Mouse (Mus musculus) olfactory bulb, adult 2 months (tissue): ENCODE results near the gene Cd300e. TPM values are rescaled to one million over a fixed set of nuclear protein-coding genes. Genes with fewer than 3 reads are reported as not detected.

Experiments used
- H3K27ac ChIP-seq: fragments of 200-500 bp; 2 replicates; pipeline ENCODE4 v1.5.1; 2012; ENCODE audit warnings: low read depth, low read length; ENCODE audit not compliant: insufficient read depth
- H3K4me1 ChIP-seq: fragments of 200-500 bp; 2 replicates; pipeline ENCODE4 v1.6.1; 2012; ENCODE audit warnings: low read length; ENCODE audit not compliant: control insufficient read depth, insufficient read depth
- H3K4me3 ChIP-seq: fragments of 200-500 bp; 2 replicates; pipeline ENCODE4 v1.5.1; 2012; ENCODE audit warnings: mild to moderate bottlenecking, low read depth, low read length, moderate library complexity; ENCODE audit not compliant: insufficient read depth
- CTCF ChIP-seq: fragments of 200-500 bp; IDR thresholded peaks from 2 replicates; pipeline ENCODE4 v1.5.1; 2012; ENCODE audit warnings: low read depth, mild to moderate bottlenecking, low read length, moderate library complexity; ENCODE audit not compliant: insufficient read depth
- POLR2A ChIP-seq: fragments of 200-500 bp; IDR thresholded peaks from 2 replicates; pipeline ENCODE4 v1.6.1; 2012; ENCODE audit warnings: mild to moderate bottlenecking, low read depth, low read length, moderate library complexity; ENCODE audit not compliant: insufficient read depth
- WGBS: fragments of 180-500 bp; shearing (Covaris S2); methylation state at CpG from one replicate; pipeline ENCODE4 v1.1.7; 2018; 5-methylcytosine and 5-hydroxymethylcytosine counted together
- polyA plus RNA-seq: library from polyadenylated mRNA; stranded (reverse); fragments of >200 nt; gene quantifications from 2 replicates; pipeline ENCODE4 v1.2.4, GENCODE M21; 2012; ENCODE audit warnings: low replicate concordance; ENCODE audit not compliant: missing spikeins, insufficient read depth, insufficient read length

Gene Cd300e
- polyA plus RNA-seq, 1 experiment, result not detected

DNA sequence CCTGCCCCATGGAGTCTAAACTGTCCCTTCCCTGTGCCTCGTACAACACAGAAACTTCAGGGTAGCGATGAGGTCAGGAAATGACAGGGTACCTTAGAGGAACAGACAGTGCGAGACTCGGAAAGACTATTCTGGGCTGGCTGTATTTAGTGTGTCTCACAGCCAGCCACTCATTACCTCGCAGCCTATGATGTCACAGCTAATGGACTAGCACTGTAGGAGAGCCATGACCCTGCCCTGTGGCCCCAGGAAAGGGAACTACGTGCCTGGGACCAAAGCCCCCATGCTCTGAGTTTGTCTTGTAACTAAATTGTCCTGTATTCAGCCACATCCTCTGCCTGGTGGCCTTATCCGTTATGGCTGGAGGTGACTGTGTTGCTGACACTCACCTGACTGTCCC lies 13.4 kb upstream of the Cd300e start:
- no peak overlapping the region for H3K4me3 ChIP-seq
- WGBS, result 77% methylated on average over 7 of the region's 7 CpGs
- TF ChIP-seq CTCF, result no peak
- H3K4me1 ChIP-seq, result peaks cover 10% of the 10 kb centered on the region; the same call in 1 of the 2 replicates
- H3K27ac ChIP-seq, result no peak overlapping the region

DNA sequence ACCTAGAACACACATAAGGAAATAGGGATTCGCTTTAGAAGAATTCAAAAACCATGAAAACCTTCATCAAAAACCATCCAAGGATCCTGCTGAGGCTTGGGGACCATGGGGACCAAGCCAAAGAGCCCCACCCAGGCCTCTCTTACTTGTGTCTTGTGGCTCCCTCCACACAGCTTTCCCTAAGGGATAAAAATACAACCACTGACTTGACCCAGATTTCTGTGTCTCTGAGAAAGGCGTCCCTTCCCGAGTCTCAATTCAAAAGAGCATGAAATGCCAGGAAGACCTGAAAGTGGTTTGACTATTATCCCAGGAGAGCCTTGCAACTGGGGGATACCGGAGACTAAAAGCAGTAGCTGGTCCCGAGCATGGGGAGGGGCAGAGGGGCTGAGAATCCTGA lies 11.0 kb upstream of the Cd300e start:
- H3K27ac ChIP-seq, result no peak overlapping the region
- WGBS, result 58% methylated on average over 5 of the region's 5 CpGs
- peaks cover 10% of the 10 kb centered on the region; the same call in 1 of the 2 replicates for H3K4me1 ChIP-seq
- TF ChIP-seq POLR2A (no peak), CTCF (no peak)
- H3K4me3 ChIP-seq, result no peak overlapping the region

DNA sequence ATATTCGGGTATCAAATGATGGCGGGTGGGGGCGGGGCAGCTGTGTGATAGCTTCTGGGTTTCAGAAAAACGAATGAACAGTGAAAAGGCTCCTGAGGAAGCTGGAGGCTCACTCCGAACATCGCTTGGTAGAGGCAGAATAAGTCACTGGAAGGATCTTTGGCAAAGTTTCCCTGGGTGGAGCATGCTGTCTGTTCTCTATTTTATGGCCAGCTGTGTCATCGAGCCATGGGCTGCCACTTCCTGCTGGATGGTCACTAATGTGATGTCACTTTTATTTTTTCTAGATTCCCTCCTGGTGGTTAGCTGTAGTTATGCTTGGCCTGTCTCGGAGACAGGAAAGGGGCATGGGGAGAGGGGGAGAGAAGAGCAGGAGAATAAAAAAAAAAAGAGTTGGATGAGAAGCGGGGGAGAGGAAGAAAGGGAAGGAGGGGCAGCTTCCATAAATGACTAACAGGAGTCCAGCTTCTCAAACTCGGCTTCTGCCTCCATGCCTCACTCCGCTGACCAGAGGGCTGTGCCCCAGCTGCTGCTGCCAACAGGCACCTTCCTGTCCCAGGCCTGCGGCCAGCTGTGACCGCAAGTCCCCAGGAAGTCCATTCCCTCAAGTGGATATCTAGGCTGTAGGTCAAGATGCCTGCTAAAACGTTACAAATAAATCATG lies 9.8 kb upstream of the Cd300e start:
- Histone ChIP-seq H3K4me1 (peaks cover 10% of the 10 kb centered on the region; the same call in 1 of the 2 replicates), H3K4me3 (no peak overlapping the region), H3K27ac (no peak overlapping the region)
- TF ChIP-seq CTCF, result no peak
- WGBS, result 30% methylated on average over 14 of the region's 14 CpGs

DNA sequence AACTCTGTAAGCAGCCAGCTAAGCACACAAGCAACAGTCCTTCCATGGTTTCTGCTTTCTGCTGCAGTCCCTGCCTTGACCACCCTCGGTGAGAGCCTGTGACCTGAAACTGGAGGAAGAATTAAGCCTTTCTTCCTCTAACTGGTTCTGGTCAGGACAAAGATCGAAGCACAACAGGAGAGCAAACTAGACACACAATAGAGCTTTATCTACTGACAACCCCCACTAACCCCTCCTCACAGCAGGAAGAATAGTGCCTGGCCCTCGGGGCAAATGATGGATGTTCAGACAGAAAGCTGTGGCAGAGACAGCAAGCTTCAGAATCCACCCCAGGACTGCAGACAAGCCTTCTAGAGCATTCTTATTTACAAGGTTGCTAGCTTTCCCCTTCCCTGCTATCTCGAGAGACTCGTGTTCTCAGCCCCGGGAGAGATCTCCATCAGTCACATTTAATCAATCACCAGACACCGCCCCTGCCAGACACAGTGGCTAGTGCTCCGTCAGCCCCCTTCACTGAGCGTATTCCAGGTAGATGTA lies 9.1 kb upstream of the Cd300e start:
- WGBS, result 32% methylated on average over 9 of the region's 9 CpGs
- TF ChIP-seq CTCF (no peak), POLR2A (no peak)
- H3K4me3 ChIP-seq, result no peak overlapping the region
- H3K4me1 ChIP-seq, result peaks cover 10% of the 10 kb centered on the region; the same call in 1 of the 2 replicates
- H3K27ac ChIP-seq, result no peak overlapping the region

DNA sequence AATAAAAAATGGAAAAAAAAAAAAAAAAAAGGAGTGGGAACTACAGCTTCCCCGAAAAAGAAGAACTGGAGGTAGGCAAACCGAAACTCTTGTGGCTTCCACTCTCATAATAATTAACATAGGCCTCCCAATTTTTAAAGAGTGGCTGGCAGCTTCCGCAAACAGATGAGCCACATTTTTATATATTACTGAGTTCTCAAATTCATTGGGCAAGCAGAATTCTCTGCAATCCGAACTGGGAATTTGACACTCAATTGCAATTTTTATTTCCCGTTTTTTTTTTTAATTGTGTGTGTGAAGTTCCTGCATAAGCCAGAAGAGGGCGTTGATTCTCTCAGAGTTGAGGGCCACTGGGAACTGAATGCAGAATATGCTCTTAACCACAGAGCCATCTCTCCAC lies 4.8 kb upstream of the Cd300e start:
- H3K27ac ChIP-seq, result no peak overlapping the region
- TF ChIP-seq CTCF (no peak), POLR2A (no peak)
- 72% methylated on average over 6 of the region's 6 CpGs for whole genome bisulfite sequencing
- no peak overlapping the region for H3K4me3 ChIP-seq
- no peaks in the 10 kb centered on the region; the same call in 1 of the 2 replicates for H3K4me1 ChIP-seq

DNA sequence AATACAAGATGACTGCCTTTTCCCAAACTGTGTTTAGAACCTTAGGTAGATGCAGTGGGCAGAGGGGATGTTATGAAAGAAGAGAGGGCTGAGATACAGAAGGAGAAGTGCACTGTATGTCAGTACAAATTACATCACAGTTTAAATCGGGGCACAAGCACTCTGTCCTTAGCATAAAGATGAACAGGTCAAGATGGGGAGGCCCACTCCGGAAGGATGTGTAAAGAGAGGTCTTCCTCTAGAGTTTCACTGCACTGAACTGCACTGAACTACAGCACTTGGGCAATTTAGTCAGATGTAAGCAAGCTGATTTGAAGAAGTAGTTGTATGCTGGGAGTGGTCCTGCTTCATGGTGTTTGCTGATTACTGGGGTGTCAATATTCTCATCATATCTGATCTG lies 2.2 kb downstream of the Cd300e start:
- TF ChIP-seq CTCF, result no peak
- TF ChIP-seq POLR2A, result no peak
- Histone ChIP-seq H3K4me1 (no peaks in the 10 kb centered on the region), H3K27ac (no peak overlapping the region), H3K4me3 (no peak overlapping the region)
- 83% methylated on average over 2 of the region's 2 CpGs for WGBS

DNA sequence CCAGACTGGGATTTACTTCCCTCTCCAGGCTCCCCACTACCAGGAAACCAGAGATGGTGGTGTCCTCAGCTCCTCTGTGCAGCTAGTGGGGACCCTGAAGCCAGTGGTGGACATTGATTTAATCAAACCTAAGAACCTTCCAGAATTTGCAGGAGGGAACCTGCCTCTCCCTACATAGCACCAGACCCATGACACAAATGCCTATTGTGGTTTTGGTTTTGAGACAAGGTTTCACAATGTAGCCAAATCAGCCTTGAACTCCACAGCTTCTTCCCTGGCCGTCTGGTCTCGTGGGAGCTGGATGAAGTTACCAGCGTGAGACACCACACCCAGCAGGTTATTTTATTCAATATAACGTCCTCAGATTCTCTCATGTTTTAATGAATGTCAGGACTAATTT lies 3.3 kb downstream of the Cd300e start:
- WGBS, result 78% methylated on average over 4 of the region's 4 CpGs
- TF ChIP-seq CTCF (no peak), POLR2A (no peak)
- no peaks in the 10 kb centered on the region for H3K4me1 ChIP-seq
- H3K4me3 ChIP-seq, result no peak overlapping the region
- no peak overlapping the region for H3K27ac ChIP-seq

DNA sequence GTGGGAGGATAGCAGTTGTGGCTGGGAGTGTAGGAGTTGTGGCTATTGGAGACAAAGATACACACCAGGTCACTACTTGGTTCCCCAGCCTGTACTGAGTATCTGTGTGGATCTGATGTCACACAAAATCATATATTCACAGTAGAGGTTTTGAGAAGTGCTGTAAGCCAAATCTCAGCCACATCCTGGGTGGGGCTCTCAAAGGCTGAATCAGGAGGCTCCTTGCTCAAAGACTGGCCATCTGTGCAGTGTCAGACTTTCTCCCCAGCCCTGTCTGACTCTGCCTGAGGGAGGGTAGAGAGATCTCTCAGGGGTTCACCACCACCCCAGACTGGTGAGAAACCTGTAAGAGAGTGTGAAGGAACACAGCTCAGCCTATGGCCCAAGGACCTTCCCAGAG lies 7.4 kb downstream of the Cd300e start:
- no peak overlapping the region for H3K27ac ChIP-seq
- no peaks in the 10 kb centered on the region for H3K4me1 ChIP-seq
- H3K4me3 ChIP-seq, result no peak overlapping the region
- TF ChIP-seq CTCF (no peak), POLR2A (no peak)

DNA sequence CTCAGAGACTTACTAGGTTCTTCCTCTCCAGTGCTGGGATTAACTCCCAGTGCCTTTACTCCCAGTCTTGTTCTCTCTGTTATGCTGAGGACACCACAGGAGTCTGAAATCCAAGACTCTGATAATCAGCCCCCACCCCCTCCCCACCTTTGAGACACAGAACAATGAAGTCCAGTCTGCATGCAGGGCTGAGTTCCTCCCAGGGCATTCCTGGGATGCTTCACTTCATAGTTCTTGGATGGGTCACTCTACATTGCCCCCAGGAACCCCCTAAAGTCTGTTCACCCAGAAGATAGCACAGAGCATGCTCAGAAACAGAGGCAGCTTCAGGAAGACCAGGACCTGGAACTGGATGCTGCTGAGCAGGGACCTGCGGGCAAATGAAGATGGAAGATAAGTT lies 9.0 kb downstream of the Cd300e start:
- TF ChIP-seq CTCF, result no peak
- no peak for TF ChIP-seq POLR2A
- no peak overlapping the region for H3K4me3 ChIP-seq
- 88% methylated on average over 1 of the region's 1 CpGs for WGBS
- no peaks in the 10 kb centered on the region for H3K4me1 ChIP-seq
- no peak overlapping the region for H3K27ac ChIP-seq

DNA sequence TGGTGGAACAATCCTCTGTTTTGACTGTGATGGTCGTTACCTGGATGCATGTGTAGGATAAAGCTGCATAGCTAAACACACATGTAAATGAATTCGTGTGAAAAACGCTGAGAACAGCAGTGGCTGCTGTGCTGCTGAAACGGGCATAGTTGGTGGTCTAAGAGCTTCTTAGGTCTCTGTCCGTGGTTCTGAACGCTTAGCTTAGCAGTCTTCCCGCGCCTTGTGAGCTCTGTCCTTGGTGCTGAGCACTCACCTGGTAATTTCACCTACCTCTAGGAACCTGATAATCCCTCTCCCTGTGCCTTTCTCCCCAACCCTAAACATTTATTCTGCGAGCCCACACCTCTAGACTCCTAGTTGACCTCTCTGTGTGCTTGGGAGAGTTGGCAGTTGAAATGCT lies 9.8 kb downstream of the Cd300e start:
- H3K4me3 ChIP-seq, result no peak overlapping the region
- no peaks in the 10 kb centered on the region for H3K4me1 ChIP-seq
- 25% methylated on average over 9 of the region's 9 CpGs for WGBS
- no peak overlapping the region for H3K27ac ChIP-seq
- TF ChIP-seq POLR2A, result no peak
- TF ChIP-seq CTCF, result no peak
